Mouse (Mus musculus) neural tube, embryonic 11.5 days (tissue): ENCODE results near the gene Nav1. TPM values are rescaled to one million over a fixed set of nuclear protein-coding genes. Genes with fewer than 3 reads are reported as not detected.
"Not testable (repeated sequence)": the region's sequence is repeated elsewhere in the genome, so short reads cannot be mapped to it uniquely, and the experiment has no call there.

ENCODE experiments used
- ATAC-seq: fragments of 200-750 bp; cut with Nextera tagmentation; 2 replicates; pipeline ENCODE4 v1.8.0; 2017; ENCODE audit warnings: moderate number of reproducible peaks, mild to moderate bottlenecking, moderate TSS enrichment, moderate library complexity; ENCODE audit not compliant: insufficient read depth, low FRiP score, low TSS enrichment
- DNase-seq: peaks from one replicate; pipeline ENCODE4 v3.0.0-alpha.2; 2015; ENCODE audit warnings: low spot score
- H3K27ac ChIP-seq: fragments of 300-500 bp; sonication (generic); 2 replicates; pipeline ENCODE4 v1.5.1; 2014; ENCODE audit warnings: low read depth, mild to moderate bottlenecking, low read length
- H3K27me3 ChIP-seq: fragments of 300-500 bp; sonication (generic); 2 replicates; pipeline ENCODE4 v1.6.1; 2014; ENCODE audit warnings: mild to moderate bottlenecking, low read length, mixed read lengths; ENCODE audit not compliant: control insufficient read depth, insufficient read depth
- H3K36me3 ChIP-seq: fragments of 300-500 bp; sonication (generic); 2 replicates; pipeline ENCODE4 v1.6.1; 2014; ENCODE audit warnings: mild to moderate bottlenecking, low read length, moderate library complexity, mixed read lengths; ENCODE audit not compliant: control insufficient read depth, insufficient read depth
- H3K4me1 ChIP-seq: fragments of 300-500 bp; sonication (generic); 2 replicates; pipeline ENCODE4 v1.6.1; 2014; ENCODE audit warnings: low read length, mixed read lengths; ENCODE audit not compliant: control insufficient read depth, insufficient read depth
- H3K4me2 ChIP-seq: fragments of 300-500 bp; sonication (generic); 2 replicates; pipeline ENCODE4 v1.6.1; 2014; ENCODE audit warnings: low read depth, mild to moderate bottlenecking, moderate library complexity
- H3K4me3 ChIP-seq: fragments of 300-500 bp; sonication (generic); 2 replicates; pipeline ENCODE4 v1.5.1; 2014; ENCODE audit warnings: low read depth, low read length
- H3K9ac ChIP-seq: fragments of 300-500 bp; sonication (generic); 2 replicates; pipeline ENCODE4 v1.6.1; 2014; ENCODE audit warnings: mild to moderate bottlenecking, low read length
- H3K9me3 ChIP-seq: fragments of 300-500 bp; sonication (generic); 2 replicates; pipeline ENCODE4 v1.6.1; 2016; ENCODE audit warnings: low read length; ENCODE audit not compliant: control insufficient read depth
- WGBS: fragments of 180-500 bp; shearing (Covaris S2); extraction: QIAGEN DNeasy Blood & Tissue Kit; methylation state at CpG from one replicate; pipeline ENCODE4 v1.1.7; 2014; 5-methylcytosine and 5-hydroxymethylcytosine counted together
- polyA plus RNA-seq: library from polyadenylated mRNA; unstranded; fragments of >200 nt; fragmentation: Nextera tagmentation; extraction: Ambion mirVana; gene quantifications from 2 replicates; pipeline ENCODE4 v1.2.1, GENCODE M21; 2014

Gene Nav1
- polyA plus RNA-seq, 1 experiment from 2014 or later: 18.1 TPM

- no peak overlapping the region for H3K4me3 ChIP-seq
- no peak overlapping the region for H3K4me2 ChIP-seq
- H3K27ac ChIP-seq: no peak overlapping the region
- no peaks in the 10 kb centered on the region for H3K9me3 ChIP-seq
- H3K36me3 ChIP-seq: no peaks in the 10 kb centered on the region
- WGBS: 61% methylated on average over 10 of the region's 10 CpGs
- H3K27me3 ChIP-seq: no peaks in the 10 kb centered on the region
- no peaks in the 10 kb centered on the region for H3K4me1 ChIP-seq
- no peak for DNase-seq
- no peak for ATAC-seq
- no peak overlapping the region for H3K9ac ChIP-seq
These were observed 114.7 kb downstream of the Nav1 start for GRCm38 (mm10) chr1:135492406-135492805.

GRCm38 (mm10) chr1:135490931-135491666 lies 116.0 kb downstream of the Nav1 start:
- H3K9me3 ChIP-seq: no peaks in the 10 kb centered on the region
- DNase-seq (no peak), ATAC-seq (no peak)
- WGBS: 69% methylated on average over 10 of the region's 10 CpGs
- H3K4me2 ChIP-seq: no peak overlapping the region
- H3K4me1 ChIP-seq: no peaks in the 10 kb centered on the region
- no peaks in the 10 kb centered on the region for H3K27me3 ChIP-seq
- H3K4me3 ChIP-seq: no peak overlapping the region
- H3K27ac ChIP-seq: no peak overlapping the region
- no peaks in the 10 kb centered on the region for H3K36me3 ChIP-seq
- no peak overlapping the region for H3K9ac ChIP-seq

- Histone ChIP-seq H3K27me3 (no peaks in the 10 kb centered on the region), H3K4me2 (no peak overlapping the region), H3K4me1 (no peaks in the 10 kb centered on the region), H3K36me3 (no peaks in the 10 kb centered on the region), H3K9me3 (no peaks in the 10 kb centered on the region), H3K9ac (no peak overlapping the region), H3K27ac (no peak overlapping the region), H3K4me3 (no peak overlapping the region)
- ATAC-seq (no peak), DNase-seq (peak; percentile 29)
- WGBS: 58% methylated on average over 9 of the region's 9 CpGs
These were observed 118.2 kb downstream of the Nav1 start for GRCm38 (mm10) chr1:135488879-135489278.

GRCm38 (mm10) chr1:135485179-135485578 lies 121.9 kb downstream of the Nav1 start:
- H3K9me3 ChIP-seq: no peaks in the 10 kb centered on the region; the same call in 1 of the 2 replicates
- 95% methylated on average over 7 of the region's 7 CpGs for WGBS
- DNase-seq: no peak
- no peak overlapping the region for H3K4me3 ChIP-seq
- no peak overlapping the region for H3K4me2 ChIP-seq
- no peak overlapping the region for H3K9ac ChIP-seq
- H3K27me3 ChIP-seq: no peaks in the 10 kb centered on the region
- no peak overlapping the region for H3K27ac ChIP-seq
- H3K36me3 ChIP-seq: no peaks in the 10 kb centered on the region
- H3K4me1 ChIP-seq: no peaks in the 10 kb centered on the region
- ATAC-seq: no peak

GRCm38 (mm10) chr1:135484503-135485051 lies 122.5 kb downstream of the Nav1 start:
- H3K27ac ChIP-seq, H3K4me3 ChIP-seq, H3K4me1 ChIP-seq, ATAC-seq, H3K9me3 ChIP-seq, H3K27me3 ChIP-seq, H3K36me3 ChIP-seq, H3K4me2 ChIP-seq, DNase-seq, H3K9ac ChIP-seq: not testable (repeated sequence)
- WGBS: 76% methylated on average over 8 of the region's 9 CpGs

GRCm38 (mm10) chr1:135483971-135484370 lies 123.1 kb downstream of the Nav1 start:
- H3K27ac ChIP-seq: no peak overlapping the region
- no peak overlapping the region for H3K4me2 ChIP-seq
- H3K27me3 ChIP-seq: no peaks in the 10 kb centered on the region
- ATAC-seq: no peak
- H3K9me3 ChIP-seq: no peaks in the 10 kb centered on the region; the same call in 1 of the 2 replicates
- no peaks in the 10 kb centered on the region for H3K36me3 ChIP-seq
- no peaks in the 10 kb centered on the region for H3K4me1 ChIP-seq
- WGBS: 93% methylated on average over 6 of the region's 6 CpGs
- H3K9ac ChIP-seq: no peak overlapping the region
- no peak overlapping the region for H3K4me3 ChIP-seq
- no peak for DNase-seq

GRCm38 (mm10) chr1:135482666-135483065 lies 124.4 kb downstream of the Nav1 start:
- no peaks in the 10 kb centered on the region; the same call in 1 of the 2 replicates for H3K9me3 ChIP-seq
- H3K36me3 ChIP-seq: no peaks in the 10 kb centered on the region
- H3K4me2 ChIP-seq: no peak overlapping the region
- H3K27ac ChIP-seq: no peak overlapping the region
- ATAC-seq (no peak), DNase-seq (no peak)
- 97% methylated on average over 1 of the region's 1 CpGs for WGBS
- H3K4me3 ChIP-seq: no peak overlapping the region
- H3K4me1 ChIP-seq: no peaks in the 10 kb centered on the region
- H3K27me3 ChIP-seq: no peaks in the 10 kb centered on the region
- no peak overlapping the region for H3K9ac ChIP-seq

- 94% methylated on average over 9 of the region's 9 CpGs for WGBS
- Histone ChIP-seq H3K36me3 (no peaks in the 10 kb centered on the region), H3K9ac (no peak overlapping the region), H3K27ac (no peak overlapping the region), H3K4me3 (no peak overlapping the region), H3K27me3 (no peaks in the 10 kb centered on the region), H3K4me2 (no peak overlapping the region), H3K9me3 (no peaks in the 10 kb centered on the region; the same call in 1 of the 2 replicates), H3K4me1 (no peaks in the 10 kb centered on the region)
- ATAC-seq (no peak), DNase-seq (no peak)
These were observed 125.4 kb downstream of the Nav1 start for GRCm38 (mm10) chr1:135481656-135482055.

- ATAC-seq (no peak), DNase-seq (no peak)
- Histone ChIP-seq H3K4me2 (no peak overlapping the region), H3K36me3 (no peaks in the 10 kb centered on the region), H3K4me3 (no peak overlapping the region), H3K4me1 (no peaks in the 10 kb centered on the region), H3K9me3 (no peaks in the 10 kb centered on the region; the same call in 1 of the 2 replicates), H3K9ac (no peak overlapping the region), H3K27me3 (no peaks in the 10 kb centered on the region), H3K27ac (no peak overlapping the region)
- whole genome bisulfite sequencing: 85% methylated on average over 3 of the region's 3 CpGs
These were observed 126.3 kb downstream of the Nav1 start for GRCm38 (mm10) chr1:135480815-135481214.
